Mouse (Mus musculus) limb, embryonic 14.5 days (tissue): ENCODE measurements around the gene Cygb. TPM values are rescaled to one million over a fixed set of nuclear protein-coding genes. Genes with fewer than 3 reads are reported as not detected.

Source experiments
- ATAC-seq: fragments of 200-750 bp; cut with Nextera tagmentation; 2 replicates; pipeline ENCODE4 v1.8.0; 2017; ENCODE audit warnings: low read depth, moderate number of reproducible peaks, moderate TSS enrichment; ENCODE audit not compliant: low FRiP score
- DNase-seq: peaks from one replicate; pipeline ENCODE4 v3.0.0-alpha.2; 2015; ENCODE audit warnings: low spot score
- H3K27ac ChIP-seq: fragments of 300-500 bp; sonication (generic); replicated peaks from 2 replicates; pipeline ENCODE4 v1.5.1; 2014; ENCODE audit warnings: low read depth, mild to moderate bottlenecking, low read length, moderate library complexity, mixed read lengths
- H3K27me3 ChIP-seq: fragments of 300-500 bp; sonication (generic); 2 replicates; pipeline ENCODE4 v1.6.1; 2014; ENCODE audit warnings: low read length, mixed read lengths; ENCODE audit not compliant: control insufficient read depth, insufficient read depth
- H3K36me3 ChIP-seq: fragments of 300-500 bp; sonication (generic); 2 replicates; pipeline ENCODE4 v1.6.1; 2014; ENCODE audit warnings: mild to moderate bottlenecking, low read length, moderate library complexity, mixed read lengths; ENCODE audit not compliant: control insufficient read depth, insufficient read depth
- H3K4me1 ChIP-seq: fragments of 300-500 bp; sonication (generic); 2 replicates; pipeline ENCODE4 v1.6.1; 2014; ENCODE audit warnings: antibody characterized with exemption, low read length, mixed read lengths; ENCODE audit not compliant: control insufficient read depth, insufficient read depth
- H3K4me2 ChIP-seq: fragments of 300-500 bp; sonication (generic); replicated peaks from 2 replicates; pipeline ENCODE4 v1.6.1; 2014; ENCODE audit warnings: low read depth, mild to moderate bottlenecking, low read length, moderate library complexity; ENCODE audit not compliant: severe bottlenecking
- H3K4me3 ChIP-seq: fragments of 300-500 bp; sonication (generic); replicated peaks from 2 replicates; pipeline ENCODE4 v1.5.1; 2014; ENCODE audit warnings: low read length
- H3K9ac ChIP-seq: fragments of 300-500 bp; sonication (generic); 2 replicates; pipeline ENCODE4 v1.6.1; 2014; ENCODE audit warnings: mild to moderate bottlenecking, low read depth, low read length, moderate library complexity; ENCODE audit not compliant: severe bottlenecking
- H3K9me3 ChIP-seq: fragments of 300-500 bp; sonication (generic); 2 replicates; pipeline ENCODE4 v1.6.1; 2016; ENCODE audit warnings: low read length; ENCODE audit not compliant: control insufficient read depth
- POLR2A ChIP-seq: fragments of 200-500 bp; IDR thresholded peaks from 2 replicates; pipeline ENCODE4 v1.8.0; 2012; ENCODE audit warnings: inconsistent platforms, mild to moderate bottlenecking, moderate library complexity, borderline replicate concordance; ENCODE audit not compliant: insufficient read depth, insufficient read length; ENCODE audit errors: extremely low read depth
- WGBS: fragments of 180-500 bp; shearing (Covaris S2); extraction: QIAGEN DNeasy Blood & Tissue Kit; methylation state at CpG from one replicate; pipeline ENCODE4 v1.1.7; 2014; 5-methylcytosine and 5-hydroxymethylcytosine counted together
- polyA plus RNA-seq, 2 experiments: library from polyadenylated mRNA; depleted of rRNA in 1 of 2; stranded (reverse) in 1 of 2; unstranded in 1 of 2; fragments of >200 nt; fragmentation: Nextera tagmentation in 1 of 2; extraction: Ambion mirVana in 1 of 2; gene quantifications; 2 replicates each; pipeline versions ENCODE4 v1.2.1 to v1.2.3; 2012 to 2014

Cygb gene
- polyA plus RNA-seq, 2 experiments: 12.3 to 13.4 TPM

DNA sequence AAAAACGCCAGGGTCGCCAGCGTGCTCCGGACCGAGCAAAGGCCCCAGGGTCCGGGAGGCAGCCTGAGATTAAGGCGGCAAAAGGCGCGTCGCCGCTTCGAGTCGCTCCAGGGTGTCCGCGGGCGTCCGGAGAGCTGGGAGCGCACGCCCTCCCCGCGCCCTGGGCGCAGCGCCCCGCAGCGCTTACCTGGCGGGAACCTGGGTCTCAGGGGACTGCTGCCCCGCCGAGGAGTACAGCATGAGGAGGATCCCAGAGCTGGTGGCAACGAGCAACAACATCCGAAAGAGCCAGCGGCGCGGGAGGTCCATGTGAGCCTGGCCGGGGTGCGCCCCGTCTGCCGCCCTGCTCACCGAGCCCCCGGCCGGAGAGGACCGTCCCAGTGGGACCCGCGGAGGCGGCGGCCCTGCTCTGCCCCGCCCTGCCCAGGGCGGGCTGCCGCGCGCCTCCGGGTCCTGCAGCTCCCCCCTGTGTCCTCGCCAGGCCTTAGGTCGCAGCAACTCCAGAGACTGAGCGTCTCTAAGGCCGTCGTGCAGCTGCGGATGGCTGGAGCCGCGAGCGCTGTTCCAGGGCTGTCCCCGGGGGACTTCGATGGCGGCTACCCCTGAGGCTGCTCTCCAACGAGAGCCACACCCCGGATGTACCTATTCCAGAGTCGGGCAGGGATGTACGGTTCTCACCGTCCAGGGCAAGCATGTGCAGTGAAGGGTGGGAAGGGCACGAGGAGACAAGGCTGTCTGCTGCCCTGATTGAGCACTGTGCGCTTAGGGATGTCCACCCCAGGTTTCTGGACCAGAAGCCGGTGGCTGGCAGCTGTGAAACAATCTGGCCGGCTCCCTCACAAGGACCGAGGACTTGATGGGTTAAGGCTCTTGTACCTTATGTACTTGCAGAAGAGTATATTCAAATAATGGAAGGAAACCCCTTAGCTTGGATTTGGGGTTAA is 40.4 kb upstream of the Cygb start:
- H3K4me2 ChIP-seq: peak overlapping the region; percentile 91
- no peaks in the 10 kb centered on the region for H3K9me3 ChIP-seq
- H3K27me3 ChIP-seq: peaks cover 16% of the 10 kb centered on the region; the same call in 1 of the 2 replicates
- no peak for TF ChIP-seq POLR2A
- H3K4me1 ChIP-seq: 0 out of 2 replicates have a peak, but pooled peaks cover 17% of the 10 kb centered on the region
- ATAC-seq (peak; percentile 67; the same call in 1 of the 2 replicates), DNase-seq (no peak)
- H3K36me3 ChIP-seq: no peaks in the 10 kb centered on the region; the same call in 1 of the 2 replicates
- no peak overlapping the region for H3K27ac ChIP-seq
- H3K4me3 ChIP-seq: peak overlapping the region; percentile 51
- H3K9ac ChIP-seq: peak overlapping the region; percentile 72
- 2% methylated on average over 50 of the region's 73 CpGs for WGBS

DNA sequence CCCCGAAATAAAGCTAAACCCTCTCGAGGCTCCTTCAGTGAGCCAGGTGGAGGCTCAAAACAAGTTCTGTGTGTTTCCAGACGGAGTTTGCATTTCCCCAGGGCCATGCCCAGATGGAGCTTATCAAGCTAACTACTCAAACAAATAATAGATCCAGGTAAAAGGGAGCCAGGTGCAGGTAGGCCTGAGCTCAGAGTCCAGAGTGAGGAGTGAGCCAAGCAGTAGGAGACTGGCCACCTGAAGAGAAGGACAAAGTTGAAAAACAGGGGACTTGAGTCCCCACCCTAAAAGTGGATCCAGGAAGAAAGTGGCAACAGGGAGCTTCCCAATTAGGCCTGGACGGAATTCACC is 39.8 kb upstream of the Cygb start:
- Histone ChIP-seq H3K4me3 (peak overlapping the region; percentile 51), H3K9me3 (no peaks in the 10 kb centered on the region), H3K36me3 (no peaks in the 10 kb centered on the region; the same call in 1 of the 2 replicates), H3K27me3 (peaks cover 16% of the 10 kb centered on the region; the same call in 1 of the 2 replicates), H3K27ac (no peak overlapping the region), H3K9ac (peak overlapping the region; percentile 72), H3K4me1 (0 out of 2 replicates have a peak, but pooled peaks cover 17% of the 10 kb centered on the region), H3K4me2 (peak overlapping the region; percentile 91)
- ATAC-seq (no peak), DNase-seq (no peak)
- TF ChIP-seq POLR2A: no peak
- WGBS: 24% methylated on average over 4 of the region's 4 CpGs

DNA sequence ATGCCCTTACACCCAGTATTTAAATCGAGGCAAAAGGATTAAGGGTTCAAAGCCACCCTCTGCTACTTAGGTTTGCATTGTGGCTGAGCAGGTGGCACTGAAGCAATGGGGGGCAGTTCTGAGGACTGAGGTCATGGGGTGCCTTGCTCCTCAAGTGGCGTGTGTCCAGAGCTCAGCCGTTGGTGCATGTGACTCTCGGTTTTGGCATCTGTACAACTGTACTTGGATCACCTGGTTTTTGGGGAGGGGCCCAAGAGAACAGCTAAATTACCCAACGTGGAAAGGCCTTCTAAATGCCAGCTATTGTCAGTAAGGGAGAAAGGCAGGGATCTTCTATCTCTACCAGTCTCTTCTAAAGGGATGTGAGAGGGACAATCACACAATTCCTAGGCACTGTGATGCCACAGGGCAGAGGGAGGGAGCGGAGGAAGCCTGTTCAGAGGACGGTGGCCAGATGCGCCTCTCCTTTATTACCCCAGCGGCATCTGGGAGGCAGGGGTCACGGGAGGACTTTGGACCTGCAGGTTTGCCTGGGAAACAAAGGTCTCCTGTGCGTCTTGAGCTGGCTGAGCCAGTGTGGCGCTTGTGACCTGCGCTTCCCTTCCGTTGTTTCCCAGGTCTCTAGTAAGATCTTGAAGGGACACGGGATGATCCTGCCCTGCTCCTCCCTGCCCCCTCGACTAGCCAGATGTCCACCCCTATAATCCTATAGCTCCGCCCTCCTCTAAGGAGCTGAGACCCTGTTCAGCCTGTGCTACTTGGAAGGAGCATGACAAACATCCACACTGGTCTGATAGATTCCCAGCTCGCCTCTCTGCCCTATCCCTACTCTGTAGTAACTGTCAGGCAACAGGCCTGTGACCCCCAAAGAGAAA is 36.8 kb upstream of the Cygb start:
- Histone ChIP-seq H3K36me3 (no peaks in the 10 kb centered on the region; the same call in 1 of the 2 replicates), H3K27ac (no peak overlapping the region), H3K9ac (no peak overlapping the region), H3K4me1 (0 out of 2 replicates have a peak, but pooled peaks cover 17% of the 10 kb centered on the region), H3K9me3 (no peaks in the 10 kb centered on the region), H3K4me3 (no peak overlapping the region), H3K27me3 (peaks cover 16% of the 10 kb centered on the region; the same call in 1 of the 2 replicates), H3K4me2 (no peak overlapping the region)
- no peak for ATAC-seq
- 43% methylated on average over 18 of the region's 18 CpGs for WGBS
- no peak for DNase-seq
- TF ChIP-seq POLR2A: no peak

DNA sequence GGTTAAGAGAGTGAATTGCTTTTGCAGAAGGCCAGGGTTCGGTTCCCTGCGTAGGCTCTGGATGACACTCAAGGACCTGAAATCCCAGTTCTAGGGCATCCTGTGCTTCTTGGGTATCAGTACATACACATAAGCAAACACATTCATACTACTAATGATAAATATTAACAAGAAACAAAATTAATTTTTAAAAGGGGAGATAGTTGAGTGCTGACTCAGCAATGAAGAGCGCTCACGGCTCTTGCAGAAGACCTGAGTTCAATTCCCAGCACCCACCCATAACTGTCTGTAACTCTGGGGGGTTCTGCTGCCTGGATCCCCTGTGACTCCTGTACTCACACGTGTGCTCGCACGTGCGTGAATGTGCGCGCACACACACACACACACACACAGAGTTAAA is 35.5 kb upstream of the Cygb start:
- TF ChIP-seq POLR2A: no peak
- Histone ChIP-seq H3K9me3 (no peaks in the 10 kb centered on the region), H3K4me3 (no peak overlapping the region), H3K4me2 (no peak overlapping the region), H3K27ac (no peak overlapping the region), H3K4me1 (0 out of 2 replicates have a peak, but pooled peaks cover 11% of the 10 kb centered on the region), H3K9ac (no peak overlapping the region), H3K36me3 (peaks cover 11% of the 10 kb centered on the region), H3K27me3 (peaks cover 5% of the 10 kb centered on the region; the same call in 1 of the 2 replicates)
- ATAC-seq (no peak), DNase-seq (no peak)
- WGBS: 93% methylated on average over 10 of the region's 10 CpGs

DNA sequence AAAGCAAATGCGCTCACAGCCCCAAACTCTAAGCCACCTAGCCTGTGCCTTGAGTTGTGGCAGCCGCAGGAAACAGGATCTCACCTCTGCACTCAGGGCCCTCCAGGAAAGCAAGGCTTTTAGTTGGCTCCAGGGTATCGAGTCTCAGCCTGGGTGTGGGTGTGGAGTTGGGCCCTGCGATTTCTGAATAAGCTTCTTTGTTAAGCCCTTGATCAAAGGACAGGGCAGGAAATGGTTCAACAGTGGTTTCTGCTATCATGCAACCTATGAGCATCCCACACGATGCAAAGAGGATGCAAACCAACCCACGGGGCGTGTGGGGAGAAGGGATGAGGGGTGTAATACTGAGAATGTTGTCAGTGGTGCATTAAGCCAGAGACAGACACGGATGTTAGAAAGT is 33.8 kb upstream of the Cygb start:
- peaks cover 26% of the 10 kb centered on the region for H3K36me3 ChIP-seq
- no peak for DNase-seq
- H3K4me1 ChIP-seq: no peaks in the 10 kb centered on the region
- TF ChIP-seq POLR2A: no peak
- no peak overlapping the region for H3K4me3 ChIP-seq
- ATAC-seq: no peak
- H3K9ac ChIP-seq: no peak overlapping the region
- no peak overlapping the region for H3K27ac ChIP-seq
- no peaks in the 10 kb centered on the region for H3K27me3 ChIP-seq
- WGBS: 72% methylated on average over 8 of the region's 8 CpGs
- H3K9me3 ChIP-seq: no peaks in the 10 kb centered on the region
- no peak overlapping the region for H3K4me2 ChIP-seq
